Mouse (Mus musculus) heart, embryonic 16.5 days (tissue): ENCODE data around the gene Dagla. TPM values are rescaled to one million over a fixed set of nuclear protein-coding genes. Genes with fewer than 3 reads are reported as not detected.

Experiments
- ATAC-seq: fragments of 200-750 bp; cut with Nextera tagmentation; replicated peaks from 2 replicates; pipeline ENCODE4 v1.8.0; 2017; ENCODE audit warnings: moderate number of reproducible peaks; ENCODE audit not compliant: insufficient read depth, low FRiP score; ENCODE audit errors: extremely low read depth
- H3K27ac ChIP-seq: fragments of 300-500 bp; sonication (generic); 2 replicates; pipeline ENCODE4 v1.5.1; 2014; ENCODE audit warnings: mild to moderate bottlenecking, low read length, control low read depth, moderate library complexity
- H3K27me3 ChIP-seq: fragments of 300-500 bp; sonication (generic); 2 replicates; pipeline ENCODE4 v1.6.1; 2014; ENCODE audit warnings: low read length, mixed read lengths; ENCODE audit not compliant: control insufficient read depth, insufficient read depth
- H3K36me3 ChIP-seq: fragments of 300-500 bp; sonication (generic); 2 replicates; pipeline ENCODE4 v1.6.1; 2014; ENCODE audit not compliant: control insufficient read depth, insufficient read depth
- H3K4me1 ChIP-seq: fragments of 300-500 bp; sonication (generic); 2 replicates; pipeline ENCODE4 v1.6.1; 2014; ENCODE audit warnings: low read length, mixed read lengths; ENCODE audit not compliant: control insufficient read depth, insufficient read depth
- H3K4me2 ChIP-seq: fragments of 300-500 bp; sonication (generic); 2 replicates; pipeline ENCODE4 v1.6.1; 2014; ENCODE audit warnings: low read depth, mild to moderate bottlenecking, control low read depth, low read length
- H3K4me3 ChIP-seq: fragments of 300-500 bp; sonication (generic); 2 replicates; pipeline ENCODE4 v1.5.1; 2014; ENCODE audit warnings: mild to moderate bottlenecking, control low read depth, low read length
- H3K9ac ChIP-seq: fragments of 300-500 bp; sonication (generic); 2 replicates; pipeline ENCODE4 v1.6.1; 2014; ENCODE audit warnings: low read length, control low read depth
- H3K9me3 ChIP-seq: fragments of 300-500 bp; sonication (generic); replicated peaks from 2 replicates; pipeline ENCODE4 v1.6.1; 2016; ENCODE audit warnings: low read length; ENCODE audit not compliant: control insufficient read depth
- WGBS: fragments of 180-500 bp; shearing (Covaris S2); extraction: QIAGEN DNeasy Blood & Tissue Kit; methylation state at CpG from one replicate; pipeline ENCODE4 v1.1.7; 2014; 5-methylcytosine and 5-hydroxymethylcytosine counted together
- polyA plus RNA-seq: library from polyadenylated mRNA; unstranded; fragments of >200 nt; fragmentation: Nextera tagmentation; extraction: Ambion mirVana; gene quantifications from 2 replicates; pipeline ENCODE4 v1.2.1, GENCODE M21; 2015

The Dagla gene
- polyA plus RNA-seq, 1 experiment from 2014 or later, result 0.92 TPM

DNA sequence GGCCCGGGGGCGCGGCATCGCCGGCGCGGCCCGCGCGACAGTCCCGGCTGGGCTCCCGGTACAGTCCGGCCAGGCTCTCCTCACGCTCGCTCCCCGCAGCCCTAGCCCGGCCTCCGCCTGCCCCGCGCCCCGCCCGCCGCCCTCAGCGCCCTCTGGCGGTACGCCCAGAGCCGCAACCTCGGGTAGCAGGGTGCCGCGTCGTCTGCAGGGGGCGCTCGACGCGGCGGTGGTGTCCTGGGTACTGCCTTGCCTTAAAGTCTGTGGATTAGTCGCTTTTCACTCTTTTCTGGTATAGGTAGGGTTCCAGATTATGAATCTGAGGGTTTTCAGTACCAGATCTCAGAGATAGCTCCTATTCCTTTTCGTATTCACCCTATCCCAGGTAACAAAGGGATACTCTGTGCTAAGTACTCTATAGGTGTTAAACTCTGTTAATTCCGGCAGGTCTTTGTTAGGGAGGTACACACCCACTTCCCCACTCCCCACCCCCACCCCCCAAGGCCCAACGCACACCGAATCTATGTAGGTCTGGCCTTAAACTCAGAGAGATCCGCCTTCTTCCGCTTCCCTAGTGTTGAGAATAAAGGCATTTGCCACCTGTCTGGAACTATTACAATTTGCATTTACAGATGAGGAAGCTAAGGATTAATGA, 63.9 kb downstream of the Dagla start, which contains the start of gene Myrf:
TSS of gene Myrf (minus strand) at position 95 of the 652 bp plus-strand sequence.
- peak; percentile 71 for ATAC-seq
- peak within 1 kb of the TSS; percentile 90 for H3K4me2 ChIP-seq
- H3K9ac ChIP-seq, result peak within 1 kb of the TSS; percentile 71
- peak within 1 kb of the TSS; percentile 60 for H3K4me3 ChIP-seq
- no peak within 1 kb of the TSS for H3K27ac ChIP-seq
- WGBS, result 8% methylated on average over 43 of the region's 43 CpGs
- H3K9me3 ChIP-seq, result no peaks in the 10 kb centered on the region
- peaks cover 9% of the 10 kb centered on the region for H3K27me3 ChIP-seq
- 0 out of 2 replicates have a peak, but pooled peaks cover 2% of the 10 kb centered on the region for H3K4me1 ChIP-seq
- H3K36me3 ChIP-seq, result no peaks in the 10 kb centered on the region

DNA sequence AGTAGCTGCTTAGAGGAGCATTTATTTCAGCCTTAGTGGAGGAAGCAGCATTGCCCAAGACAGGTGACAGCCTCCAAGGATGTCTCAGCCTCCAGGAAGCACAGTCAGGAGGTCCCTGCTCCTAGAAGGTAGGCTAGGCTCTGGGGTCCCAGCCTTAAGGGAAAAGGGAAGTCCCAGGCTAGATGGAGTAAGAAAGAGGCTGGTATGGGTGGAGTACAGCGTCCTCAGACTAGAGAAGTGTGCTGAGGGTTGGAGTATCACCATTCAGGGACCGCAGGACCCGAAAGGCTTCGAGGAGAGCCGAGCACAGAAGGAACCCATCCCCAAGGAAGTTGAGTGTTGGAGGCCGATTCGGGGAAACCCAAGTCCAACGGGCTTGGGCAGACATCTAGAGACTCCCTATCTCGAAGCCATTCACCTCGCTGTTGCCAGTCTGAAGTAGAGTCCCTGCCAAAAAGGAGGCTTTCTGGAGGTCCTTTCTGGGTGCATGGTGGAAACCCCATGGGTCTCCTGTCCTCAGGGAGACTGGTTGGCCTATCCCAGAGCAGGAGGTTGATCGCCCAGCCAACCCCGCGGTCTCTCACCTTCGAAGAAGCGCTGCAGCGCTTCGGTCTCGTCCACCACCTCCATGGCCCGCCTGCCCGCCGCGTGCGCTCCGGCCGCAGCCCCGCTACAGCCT, 64.6 kb downstream of the Dagla start:
- no peak for ATAC-seq
- H3K4me1 ChIP-seq, result 0 out of 2 replicates have a peak, but pooled peaks cover 2% of the 10 kb centered on the region

DNA sequence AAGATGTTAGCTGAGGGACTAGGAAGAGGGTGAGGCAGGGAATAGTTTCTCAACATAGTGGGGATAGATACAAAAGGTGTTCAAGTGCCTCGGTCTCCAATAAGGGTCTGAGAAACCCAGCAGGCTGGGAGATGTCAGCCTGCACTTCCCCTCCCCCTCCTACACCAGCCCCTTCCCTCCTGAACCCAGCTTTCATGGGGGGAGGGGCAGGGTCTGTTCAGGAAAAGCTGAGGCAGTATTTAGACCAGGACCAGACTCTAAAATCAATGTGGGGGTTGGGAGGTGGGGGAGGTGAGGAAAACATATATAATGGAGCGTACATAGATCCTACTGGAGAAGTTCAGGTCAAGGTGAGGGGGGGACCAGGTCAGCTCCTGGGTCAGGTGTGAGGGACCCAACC, 65.3 kb downstream of the Dagla start:
- Histone ChIP-seq H3K9me3 (no peaks in the 10 kb centered on the region), H3K27me3 (peaks cover 9% of the 10 kb centered on the region), H3K4me3 (peak overlapping the region; percentile 60; the same call in 1 of the 2 replicates), H3K4me2 (peak overlapping the region; percentile 90), H3K36me3 (no peaks in the 10 kb centered on the region), H3K4me1 (0 out of 2 replicates have a peak, but pooled peaks cover 2% of the 10 kb centered on the region), H3K9ac (no peak overlapping the region), H3K27ac (no peak overlapping the region)
- WGBS, result 44% methylated on average over 2 of the region's 2 CpGs
- ATAC-seq, result no peak

More for the DNA sequence above, 64.6 kb downstream of the Dagla start:
- Histone ChIP-seq H3K4me2 (peak overlapping the region; percentile 90), H3K27me3 (peaks cover 9% of the 10 kb centered on the region), H3K4me3 (peak overlapping the region; percentile 60), H3K27ac (no peak overlapping the region), H3K9me3 (no peaks in the 10 kb centered on the region), H3K9ac (peak overlapping the region; percentile 71), H3K36me3 (no peaks in the 10 kb centered on the region)
- 5% methylated on average over 26 of the region's 26 CpGs for WGBS

DNA sequence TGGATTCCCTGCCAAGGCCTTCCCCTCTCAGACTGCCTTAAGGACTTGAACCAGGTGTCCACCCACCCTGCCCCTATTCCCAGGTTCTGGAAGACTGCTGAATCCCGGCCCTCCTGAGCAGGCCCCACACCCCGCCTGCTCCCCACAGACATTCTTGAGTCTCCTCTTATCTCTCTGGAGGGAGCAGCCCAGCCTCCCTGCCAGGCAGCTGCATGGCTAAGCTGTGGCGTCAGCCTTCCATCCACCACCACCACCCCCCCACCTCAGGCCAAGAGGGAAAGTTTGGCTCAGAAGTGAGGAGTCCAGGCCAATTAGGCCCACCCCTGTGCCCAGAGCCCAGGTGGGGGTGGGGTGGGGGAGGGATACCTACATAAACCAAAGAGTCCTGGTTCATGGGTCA, 66.2 kb downstream of the Dagla start:
- WGBS, result 32% methylated on average over 3 of the region's 3 CpGs
- ATAC-seq, result no peak; the same call in 1 of the 2 replicates
- Histone ChIP-seq H3K4me2 (no peak overlapping the region), H3K27ac (no peak overlapping the region), H3K9ac (no peak overlapping the region), H3K27me3 (peaks cover 9% of the 10 kb centered on the region), H3K9me3 (no peaks in the 10 kb centered on the region), H3K36me3 (no peaks in the 10 kb centered on the region), H3K4me1 (0 out of 2 replicates have a peak, but pooled peaks cover 2% of the 10 kb centered on the region), H3K4me3 (no peak overlapping the region)

DNA sequence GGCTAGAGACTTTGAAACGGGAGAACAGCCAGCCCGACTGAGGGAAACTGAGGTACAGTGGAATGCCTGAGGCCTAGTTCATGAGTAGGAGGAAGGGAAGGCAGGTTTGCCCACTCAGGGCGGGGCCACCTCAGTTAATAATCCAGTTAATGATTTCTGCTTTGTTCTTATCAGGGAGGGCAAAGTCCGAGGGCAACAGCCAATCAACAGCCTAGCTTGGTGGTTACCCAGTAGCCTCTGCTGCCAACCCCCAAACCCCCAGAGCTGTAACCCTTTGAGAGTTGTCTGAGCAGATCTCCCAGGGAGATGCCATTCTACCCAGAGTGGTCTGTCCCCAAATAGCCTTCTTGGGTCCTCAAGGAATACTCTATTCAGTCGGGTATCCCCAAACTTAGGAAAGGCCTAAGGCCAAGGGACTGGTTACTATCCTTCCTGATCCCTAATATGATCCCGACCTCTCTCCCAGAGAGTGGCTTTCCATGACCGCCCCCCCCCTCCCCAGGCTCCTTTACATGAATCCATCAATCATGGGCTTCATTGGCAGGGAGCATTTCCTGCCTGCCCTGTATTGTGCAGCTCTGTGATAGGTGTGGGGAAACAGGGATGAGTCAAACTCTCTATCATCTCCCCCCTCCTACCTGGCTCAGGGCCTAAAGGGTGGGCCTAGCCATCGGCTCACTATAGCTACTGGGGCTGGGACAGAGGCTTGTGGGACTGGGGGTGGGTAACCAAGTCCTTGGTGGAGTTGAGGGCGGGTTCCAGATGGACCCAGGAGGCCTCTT, 68.7 kb downstream of the Dagla start:
- 71% methylated on average over 9 of the region's 9 CpGs for whole genome bisulfite sequencing
- no peaks in the 10 kb centered on the region for H3K36me3 ChIP-seq
- no peak overlapping the region for H3K27ac ChIP-seq
- ATAC-seq, result no peak
- H3K4me1 ChIP-seq, result 0 out of 2 replicates have a peak, but pooled peaks cover 2% of the 10 kb centered on the region
- H3K9me3 ChIP-seq, result no peaks in the 10 kb centered on the region
- no peak overlapping the region for H3K4me3 ChIP-seq
- no peak overlapping the region for H3K4me2 ChIP-seq
- peaks cover 9% of the 10 kb centered on the region for H3K27me3 ChIP-seq
- no peak overlapping the region for H3K9ac ChIP-seq

DNA sequence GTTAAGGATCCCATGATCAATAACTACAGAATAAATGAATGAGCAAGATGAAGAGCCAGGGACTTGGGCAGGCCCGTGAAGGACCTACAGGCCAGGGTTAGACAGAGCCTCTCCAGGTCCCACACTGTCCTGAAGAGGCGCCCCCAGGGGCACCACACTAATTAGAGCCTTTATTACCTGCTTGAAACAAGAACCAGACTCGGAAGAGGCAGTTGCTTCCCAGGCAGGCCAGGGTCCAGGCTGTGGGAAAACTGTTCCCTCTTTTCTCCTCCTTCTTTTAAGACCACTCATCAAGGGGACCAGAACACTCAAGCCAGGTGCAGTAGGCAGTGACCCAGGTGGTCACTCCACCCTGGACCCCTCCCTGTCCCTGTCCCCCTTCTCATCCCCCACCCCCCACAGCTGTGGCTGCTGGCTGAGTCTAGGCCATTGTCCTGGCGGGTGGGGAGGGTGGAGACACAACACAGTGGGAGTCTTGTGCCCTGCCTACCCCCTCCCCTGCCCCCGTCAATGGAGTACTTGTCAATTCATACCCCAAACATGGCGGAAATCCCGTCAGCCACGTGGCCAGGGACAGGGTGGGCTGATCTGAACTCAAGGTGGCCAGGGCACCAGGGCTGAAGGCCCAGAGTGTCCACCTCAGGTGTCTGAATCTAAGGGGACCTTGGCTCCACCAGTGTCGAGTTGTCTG, 72.2 kb downstream of the Dagla start:
- Histone ChIP-seq H3K4me3 (no peak overlapping the region), H3K4me1 (no peaks in the 10 kb centered on the region), H3K4me2 (no peak overlapping the region), H3K36me3 (no peaks in the 10 kb centered on the region), H3K9me3 (no peaks in the 10 kb centered on the region), H3K27ac (no peak overlapping the region), H3K9ac (no peak overlapping the region), H3K27me3 (no peaks in the 10 kb centered on the region)
- ATAC-seq, result no peak
- 52% methylated on average over 9 of the region's 9 CpGs for WGBS

DNA sequence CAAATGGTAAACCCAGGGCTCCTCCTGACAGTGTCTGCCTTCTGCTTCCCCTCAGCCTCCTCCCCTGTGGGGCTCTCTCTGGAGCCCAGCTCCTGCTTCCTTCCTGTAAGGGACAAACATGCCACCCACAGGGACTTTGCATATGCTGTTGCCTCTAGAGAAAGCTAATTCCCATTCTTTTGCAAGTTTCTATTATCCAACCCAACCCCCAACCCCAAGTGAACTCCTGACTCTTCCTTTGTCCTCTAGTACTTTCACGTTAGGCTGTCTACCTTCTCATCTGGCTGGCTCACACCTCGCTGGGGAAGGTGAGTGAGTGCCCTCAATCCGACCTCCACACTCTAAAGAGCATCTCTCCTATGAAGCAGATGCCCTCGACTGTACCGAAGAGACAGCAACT, 72.8 kb downstream of the Dagla start:
- H3K4me2 ChIP-seq, result no peak overlapping the region
- no peak for ATAC-seq
- no peaks in the 10 kb centered on the region for H3K36me3 ChIP-seq
- 41% methylated on average over 5 of the region's 5 CpGs for WGBS
- no peaks in the 10 kb centered on the region for H3K27me3 ChIP-seq
- no peaks in the 10 kb centered on the region for H3K9me3 ChIP-seq
- no peak overlapping the region for H3K27ac ChIP-seq
- no peak overlapping the region for H3K4me3 ChIP-seq
- H3K4me1 ChIP-seq, result no peaks in the 10 kb centered on the region
- H3K9ac ChIP-seq, result no peak overlapping the region

DNA sequence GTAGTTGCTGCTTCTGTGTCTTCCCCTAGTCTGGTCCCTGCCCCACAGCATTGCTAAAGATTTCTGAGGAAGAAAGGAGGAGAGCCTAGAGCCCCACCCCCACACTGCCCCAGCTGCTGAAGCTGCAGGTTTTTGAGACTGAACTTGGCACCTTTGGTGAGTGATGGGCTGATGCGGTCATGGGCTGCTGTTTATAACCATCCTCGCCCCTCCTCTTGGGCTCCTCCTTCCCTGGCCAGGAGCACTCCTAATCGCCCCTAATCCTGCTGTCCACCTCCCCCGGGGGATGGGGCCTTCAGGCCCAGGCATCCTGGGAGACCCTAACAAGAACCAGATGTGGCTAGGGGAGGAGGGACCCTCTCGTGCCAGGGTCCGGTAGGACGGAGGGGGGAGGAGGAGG, 73.7 kb downstream of the Dagla start:
- no peaks in the 10 kb centered on the region for H3K36me3 ChIP-seq
- no peak overlapping the region for H3K9ac ChIP-seq
- H3K4me3 ChIP-seq, result no peak overlapping the region
- no peaks in the 10 kb centered on the region for H3K9me3 ChIP-seq
- H3K27me3 ChIP-seq, result no peaks in the 10 kb centered on the region
- ATAC-seq, result no peak
- no peak overlapping the region for H3K27ac ChIP-seq
- 22% methylated on average over 7 of the region's 7 CpGs for WGBS
- H3K4me2 ChIP-seq, result no peak overlapping the region
- H3K4me1 ChIP-seq, result no peaks in the 10 kb centered on the region
